Mouse (Mus musculus): ENCODE measurements around the gene Pgpep1l.
"Not testable (repeated sequence)": the region's sequence is repeated elsewhere in the genome, so short reads cannot be mapped to it uniquely, and the experiment has no call there.

Pgpep1l gene

DNA sequence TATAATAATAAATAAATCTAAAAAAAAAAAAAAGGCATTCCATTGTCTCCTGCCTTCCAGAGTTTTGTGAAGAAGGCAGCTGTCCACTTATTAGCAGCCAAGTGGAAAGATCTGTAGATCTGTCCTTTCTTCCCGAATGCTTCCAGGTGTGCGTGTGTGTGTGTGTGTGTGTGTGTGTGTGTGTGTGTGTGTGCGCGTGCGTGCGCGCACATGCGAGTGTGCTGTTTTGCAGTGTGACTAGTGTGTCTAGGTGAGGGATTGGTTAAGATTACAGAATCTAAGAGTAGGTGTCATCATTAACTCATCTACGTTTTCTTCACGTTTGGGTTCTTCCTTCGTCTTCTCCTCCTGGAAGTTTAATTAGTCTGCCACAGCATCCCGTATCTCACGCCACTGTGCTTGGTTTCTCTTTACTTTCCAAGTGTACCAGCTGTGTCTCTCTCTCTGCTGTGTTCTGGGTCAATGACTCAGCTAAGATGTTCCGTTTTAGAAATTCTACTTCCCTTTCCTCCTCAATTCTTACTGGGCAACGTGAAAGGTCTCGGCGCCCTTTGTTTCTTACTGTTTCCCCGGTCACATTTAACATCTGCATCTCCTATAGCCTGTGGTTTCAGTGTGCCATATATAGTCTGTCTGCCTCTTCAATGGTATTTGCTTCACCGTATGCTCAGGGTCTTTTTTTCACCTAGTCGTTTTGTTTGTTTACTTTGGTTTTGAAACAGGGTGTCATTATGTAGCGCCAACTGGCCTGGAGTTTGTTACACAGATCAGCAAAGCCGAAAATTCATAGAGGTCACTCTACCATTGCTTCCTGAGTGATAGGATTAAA is 18.5 kb upstream of the Pgpep1l start:
- DNase-seq (ENCODE audit: low spot score), result no peak

- no peak for DNase-seq (ENCODE audit: low spot score)
These were observed 17.3 kb upstream of the Pgpep1l start for GRCm38 (mm10) chr7:68281341-68281740.

DNA sequence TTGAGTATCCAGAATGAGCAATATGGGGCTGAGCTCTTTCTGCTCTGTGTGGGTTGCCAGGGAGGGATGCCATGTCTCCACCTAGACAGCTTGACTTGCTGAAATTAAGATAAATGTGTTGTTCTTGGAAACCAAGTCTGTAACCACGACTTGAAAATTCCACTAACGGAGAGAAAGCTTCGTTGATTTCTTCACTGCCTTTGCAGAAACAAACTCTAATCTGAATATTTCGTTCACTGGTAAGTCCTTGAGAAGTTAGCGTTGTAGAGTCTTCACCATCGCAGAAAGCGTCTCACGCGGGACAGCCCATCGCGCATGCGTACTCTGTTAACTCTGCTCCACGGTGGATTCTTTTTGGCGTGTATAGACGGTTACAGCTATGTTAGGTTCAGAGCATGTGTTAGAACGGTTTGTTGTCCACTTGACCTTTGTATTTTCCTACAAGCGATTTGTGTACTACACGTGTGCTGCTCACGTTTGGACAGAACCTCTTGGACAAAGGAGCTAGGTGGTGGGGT is 16.4 kb upstream of the Pgpep1l start:
- DNase-seq (ENCODE audit: low spot score), result no peak

DNA sequence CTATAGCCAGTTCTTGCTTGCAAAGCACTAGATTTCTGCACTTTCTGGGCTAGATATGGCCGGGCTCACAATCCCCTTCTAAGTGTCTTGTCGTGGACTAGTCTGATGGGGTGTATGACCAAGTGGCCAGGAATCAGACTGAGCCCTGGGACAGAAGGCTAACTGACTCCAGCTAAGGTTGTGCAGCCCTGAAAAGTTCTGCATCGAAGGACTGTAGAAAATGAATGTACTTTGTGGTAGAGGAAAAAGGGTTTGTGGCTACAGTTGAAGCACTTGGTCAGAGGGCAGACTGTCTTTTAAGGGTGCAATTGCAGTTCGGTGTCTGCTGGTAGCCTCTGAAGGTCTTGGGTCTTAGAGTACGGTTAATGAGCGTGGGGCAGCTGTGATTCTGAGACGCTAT is 15.4 kb upstream of the Pgpep1l start:
- no peak for DNase-seq (ENCODE audit: low spot score)

DNA sequence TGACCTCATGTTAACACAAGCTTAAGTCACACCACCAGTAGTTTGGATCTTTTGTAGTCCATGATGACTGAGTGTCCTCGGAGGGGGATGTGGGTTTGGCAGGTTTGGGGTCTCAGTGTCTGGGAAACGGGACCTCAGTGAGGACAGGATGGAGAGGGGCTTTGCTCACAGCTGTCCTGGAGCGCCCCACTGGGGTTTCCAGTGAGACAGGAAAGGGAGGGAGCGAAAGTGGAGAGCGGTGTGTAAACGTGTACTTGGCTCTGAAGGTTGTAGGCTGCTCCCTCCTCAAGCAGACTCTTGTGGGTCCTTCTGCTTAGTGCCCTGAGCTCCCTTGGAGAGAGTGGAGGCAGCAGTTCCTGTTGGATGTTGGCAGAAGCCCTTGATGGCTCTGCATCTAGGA is 14.9 kb upstream of the Pgpep1l start:
- no peak for DNase-seq (ENCODE audit: low spot score)

- no peak for DNase-seq (ENCODE audit: low spot score)
These were observed 14.4 kb upstream of the Pgpep1l start for GRCm38 (mm10) chr7:68278385-68278784.

DNA sequence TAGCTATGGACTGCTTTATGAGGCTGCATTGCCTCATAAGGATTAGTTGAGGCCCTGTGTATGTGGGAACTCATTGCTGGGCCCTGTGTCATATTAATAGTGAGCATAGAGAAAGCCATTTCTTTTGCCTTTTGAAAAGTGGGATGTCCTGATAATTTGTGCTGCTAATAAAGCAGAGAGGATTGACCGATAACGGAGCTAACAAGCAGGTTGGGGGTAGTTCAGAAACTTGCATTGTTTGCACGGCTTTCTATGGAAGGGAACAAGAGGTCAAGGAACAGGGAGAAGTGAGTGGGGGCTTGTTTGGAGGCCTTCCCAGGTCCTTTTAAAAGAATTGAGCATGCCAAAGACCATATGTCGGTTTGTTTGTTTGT is 13.9 kb upstream of the Pgpep1l start:
- DNase-seq (ENCODE audit: low spot score), result no peak

DNA sequence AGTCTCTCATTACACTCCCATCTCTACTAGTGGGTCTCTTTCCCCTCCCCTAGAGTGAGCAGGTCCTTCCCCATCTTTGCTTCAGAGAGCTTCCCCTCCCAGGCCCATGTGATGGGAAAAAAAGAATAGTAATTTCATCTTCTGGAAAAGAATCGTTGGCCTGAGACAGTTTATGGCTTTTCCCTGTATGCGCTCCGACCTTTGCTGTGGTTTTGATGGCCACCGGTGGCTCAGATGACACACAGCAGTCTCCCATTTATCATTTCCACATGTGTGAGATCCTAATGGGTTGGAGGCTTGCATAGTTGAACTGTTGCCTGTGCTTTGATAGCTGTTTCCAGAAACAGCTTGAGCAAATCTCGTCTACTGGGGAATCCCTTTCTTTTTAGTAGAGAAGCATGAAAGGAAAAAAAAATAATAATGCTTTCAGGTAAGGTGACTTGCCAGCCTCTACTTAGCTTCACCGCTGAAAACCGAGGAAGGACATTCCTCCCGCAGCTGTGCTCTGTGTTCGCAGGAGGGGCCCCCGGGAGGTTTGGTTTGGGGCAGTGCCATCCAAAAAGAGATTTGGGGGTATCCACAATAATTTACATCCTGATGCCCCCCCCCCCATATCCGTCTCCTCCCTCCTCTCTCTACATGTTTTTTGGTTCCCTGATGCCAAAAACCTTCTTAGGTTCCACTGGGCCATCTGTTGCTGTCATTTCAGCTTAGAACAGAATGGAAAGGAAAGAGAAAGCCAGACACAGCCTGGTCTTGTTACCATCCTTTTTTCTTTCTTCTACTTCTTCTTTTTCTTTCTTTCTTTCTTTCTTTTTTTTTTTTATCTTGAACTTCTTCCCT is 13.2 kb upstream of the Pgpep1l start:
- peak; percentile 72 for DNase-seq (ENCODE audit: low spot score)

- peak; percentile 41 for DNase-seq (ENCODE audit: low spot score)
These were observed 12.1 kb upstream of the Pgpep1l start for GRCm38 (mm10) chr7:68275838-68276731.

GRCm38 (mm10) chr7:68275445-68275837 is 11.4 kb upstream of the Pgpep1l start:
- DNase-seq (ENCODE audit: low spot score), result not testable (repeated sequence)

DNA sequence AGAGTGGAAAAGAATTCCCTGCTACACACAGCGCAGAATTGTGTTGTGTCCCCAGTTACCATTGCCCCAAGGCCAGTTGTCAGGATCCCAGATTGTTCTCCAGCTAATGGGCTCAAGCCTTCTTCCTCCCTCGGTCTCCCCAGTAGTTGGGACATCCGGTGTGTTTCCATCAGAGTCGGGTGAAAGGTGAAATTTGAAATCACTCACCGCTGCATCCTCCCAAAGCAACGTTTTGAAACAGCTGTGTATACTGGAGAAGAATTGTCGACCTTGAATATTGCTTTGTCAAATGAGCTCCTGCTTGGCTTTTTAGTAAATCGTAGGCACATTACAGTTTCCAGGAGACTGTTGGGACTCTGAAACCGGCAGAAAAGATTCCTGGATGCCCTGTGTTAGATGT is 10.9 kb upstream of the Pgpep1l start:
- DNase-seq (ENCODE audit: low spot score), result no peak

- DNase-seq (ENCODE audit: low spot score), result no peak
These were observed 10.2 kb upstream of the Pgpep1l start for GRCm38 (mm10) chr7:68274218-68274617.

DNA sequence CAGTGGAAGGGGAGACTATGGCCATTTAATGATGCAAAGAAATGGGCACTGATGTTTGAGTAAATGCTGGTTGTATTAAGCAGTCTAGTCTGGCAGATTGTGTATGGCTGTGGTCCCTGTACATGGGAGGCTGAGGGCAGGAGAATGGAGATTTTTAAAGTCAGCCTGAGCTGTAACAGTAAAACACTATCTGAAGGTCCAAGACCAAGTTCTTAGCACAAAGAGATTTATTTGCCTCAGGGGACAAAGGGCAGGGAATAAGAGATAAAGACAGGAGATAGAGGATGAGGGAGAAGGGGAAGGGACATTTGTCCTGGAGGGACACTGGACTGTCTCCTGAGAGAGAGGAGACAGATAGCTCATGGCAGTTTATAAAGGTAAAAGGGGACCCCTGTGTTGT is 9.5 kb upstream of the Pgpep1l start, which contains the start of gene Fam169b:
Gene Fam169b (plus strand): TSS at position 325 of the 400 bp plus-strand sequence.
- no peak for DNase-seq (ENCODE audit: low spot score)

- DNase-seq (ENCODE audit: low spot score), result no peak
These were observed 8.6 kb upstream of the Pgpep1l start for GRCm38 (mm10) chr7:68272607-68273006.

DNA sequence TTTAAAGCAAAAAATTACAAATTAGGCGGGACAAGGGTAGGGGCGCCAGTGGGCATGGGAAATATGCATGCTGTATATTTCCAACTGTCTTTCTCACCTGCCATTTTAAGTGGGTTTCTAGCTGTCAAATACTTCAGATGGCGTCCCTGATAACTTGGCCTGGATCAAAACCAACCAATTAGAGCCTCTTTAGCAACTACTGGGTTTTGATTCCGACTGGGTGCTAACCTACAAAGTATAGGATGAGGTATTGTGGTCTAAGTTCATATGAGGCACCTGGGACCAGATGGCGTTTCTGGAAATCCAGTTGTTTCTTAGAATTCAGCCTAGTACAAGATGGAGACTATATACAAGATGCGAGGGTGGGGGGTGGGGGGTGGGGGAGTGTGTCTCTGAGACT is 7.8 kb upstream of the Pgpep1l start:
- DNase-seq (ENCODE audit: low spot score), result no peak

GRCm38 (mm10) chr7:68270551-68270950 is 6.5 kb upstream of the Pgpep1l start:
- no peak for DNase-seq (ENCODE audit: low spot score)

- peak; percentile 45 for DNase-seq (ENCODE audit: low spot score)
These were observed 2.7 kb upstream of the Pgpep1l start for GRCm38 (mm10) chr7:68266691-68267090.

DNA sequence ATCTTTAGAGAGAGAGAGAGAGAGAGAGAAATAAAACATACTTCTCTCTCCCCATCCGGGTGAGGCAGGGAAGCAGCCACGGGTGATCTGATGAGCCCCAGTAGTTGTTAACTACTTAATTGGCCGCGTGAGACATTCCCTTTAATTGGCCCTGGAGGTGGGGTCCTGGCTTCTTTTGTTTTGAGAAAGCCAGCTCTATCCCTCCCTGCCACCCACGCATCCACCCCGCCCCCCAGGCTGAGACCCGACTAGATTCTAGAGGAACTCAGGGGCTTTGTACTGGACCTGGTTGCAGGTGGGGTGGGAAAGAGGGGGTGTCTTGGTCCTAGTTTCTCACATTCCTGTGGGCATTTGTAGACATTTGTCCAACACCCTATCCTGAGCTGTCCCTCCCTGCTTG is 1.4 kb upstream of the Pgpep1l start:
- no peak for DNase-seq (ENCODE audit: low spot score)

- DNase-seq (ENCODE audit: low spot score), result no peak
These were observed 498 bp upstream of the Pgpep1l start for GRCm38 (mm10) chr7:68264531-68264930.

DNA sequence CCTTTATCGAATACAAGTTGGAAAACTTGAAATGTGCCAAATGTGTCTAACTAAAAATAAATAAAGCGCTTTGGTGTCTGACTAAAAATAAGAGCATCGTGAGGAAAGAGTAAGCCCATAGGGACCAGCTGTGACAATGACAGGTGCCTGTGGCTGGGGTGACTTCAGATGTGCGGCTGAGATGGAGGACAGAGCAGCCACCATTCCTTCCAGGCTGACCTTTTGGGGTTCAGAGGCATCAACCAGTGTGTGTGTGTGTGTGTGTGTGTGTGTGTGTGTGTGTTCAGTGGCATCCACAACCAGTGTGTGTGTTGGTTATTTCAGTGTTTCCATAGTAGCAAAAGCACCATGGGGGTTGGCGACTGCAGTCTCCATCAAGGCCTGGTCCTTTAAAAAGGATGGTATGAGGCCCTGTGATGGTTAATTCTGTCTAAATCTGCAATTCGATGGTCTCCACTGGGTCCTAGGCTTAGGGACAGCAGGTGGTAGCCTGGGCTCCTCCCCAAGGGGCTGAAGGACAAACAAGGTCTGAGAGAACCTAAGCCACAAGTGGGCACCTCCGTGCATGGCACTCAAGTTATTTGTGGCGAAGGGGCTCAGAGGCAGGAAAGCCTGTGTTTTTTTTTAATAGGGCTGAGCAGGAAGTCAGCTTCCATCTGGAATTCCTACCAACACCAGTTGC is 546 bp downstream of the Pgpep1l start:
- DNase-seq (ENCODE audit: low spot score), result no peak

- DNase-seq (ENCODE audit: low spot score), result peak; percentile 40
These were observed 1.3 kb downstream of the Pgpep1l start for GRCm38 (mm10) chr7:68262612-68263200.
